Mouse (Mus musculus) hindbrain, embryonic 16.5 days (tissue): ENCODE measurements at regions not wholly inside any gene's neighbourhood (a gene's known extent, or its start where the extent isn't known, plus 50 kb on each side); places are given as distances from the start of the nearest gene placed in this dataset.

Source experiments
- ATAC-seq: fragments of 200-750 bp; cut with Nextera tagmentation; 2 replicates; pipeline ENCODE4 v1.8.0; 2017; ENCODE audit warnings: moderate TSS enrichment, moderate library complexity
- H3K27ac ChIP-seq: fragments of 300-500 bp; sonication (generic); 2 replicates; pipeline ENCODE4 v1.5.1; 2014; ENCODE audit warnings: low read depth, mild to moderate bottlenecking, control low read depth, low read length, moderate library complexity
- H3K27me3 ChIP-seq: fragments of 300-500 bp; sonication (generic); replicated peaks from 2 replicates; pipeline ENCODE4 v1.6.1; 2014; ENCODE audit warnings: low read length; ENCODE audit not compliant: control insufficient read depth, insufficient read depth
- H3K36me3 ChIP-seq: fragments of 300-500 bp; sonication (generic); 2 replicates; pipeline ENCODE4 v1.6.1; 2014; ENCODE audit warnings: mild to moderate bottlenecking, low read length, moderate library complexity, mixed read lengths; ENCODE audit not compliant: control insufficient read depth, insufficient read depth
- H3K4me1 ChIP-seq: fragments of 300-500 bp; sonication (generic); 2 replicates; pipeline ENCODE4 v1.6.1; 2014; ENCODE audit warnings: low read depth, low read length; ENCODE audit not compliant: control insufficient read depth, insufficient read depth
- H3K4me2 ChIP-seq: fragments of 300-500 bp; sonication (generic); 2 replicates; pipeline ENCODE4 v1.6.1; 2014; ENCODE audit warnings: mild to moderate bottlenecking, low read length, control low read depth, moderate library complexity
- H3K4me3 ChIP-seq: fragments of 300-500 bp; sonication (generic); 2 replicates; pipeline ENCODE4 v1.5.1; 2014; ENCODE audit warnings: mild to moderate bottlenecking, low read length, control low read depth, moderate library complexity
- H3K9ac ChIP-seq: fragments of 300-500 bp; sonication (generic); 2 replicates; pipeline ENCODE4 v1.6.1; 2014; ENCODE audit warnings: low read depth, mild to moderate bottlenecking, control low read depth, low read length, moderate library complexity
- H3K9me3 ChIP-seq: fragments of 300-500 bp; sonication (generic); 2 replicates; pipeline ENCODE4 v1.6.1; 2014; ENCODE audit warnings: mild to moderate bottlenecking, low read length, moderate library complexity; ENCODE audit not compliant: control insufficient read depth
- WGBS: fragments of 180-500 bp; shearing (Covaris S2); extraction: QIAGEN DNeasy Blood & Tissue Kit; methylation state at CpG from one replicate; pipeline ENCODE4 v1.1.7; 2014; 5-methylcytosine and 5-hydroxymethylcytosine counted together

- no peak overlapping the region for H3K9ac ChIP-seq
- H3K36me3 ChIP-seq, result no peaks in the 10 kb centered on the region
- WGBS, result 77% methylated on average over 4 of the region's 4 CpGs
- H3K4me2 ChIP-seq, result no peak overlapping the region
- ATAC-seq, result no peak
- no peak overlapping the region for H3K4me3 ChIP-seq
- H3K4me1 ChIP-seq, result no peaks in the 10 kb centered on the region; the same call in 1 of the 2 replicates
- H3K27me3 ChIP-seq, result no peaks in the 10 kb centered on the region
- H3K27ac ChIP-seq, result no peak overlapping the region
- no peaks in the 10 kb centered on the region for H3K9me3 ChIP-seq
These were observed 408.0 kb downstream of the Prr30 start for GRCm38 (mm10) chr14:100792094-100792493.

GRCm38 (mm10) chr14:100781882-100782281 lies 418.2 kb downstream of the Prr30 start:
- Histone ChIP-seq H3K4me3 (no peak overlapping the region), H3K4me2 (no peak overlapping the region), H3K4me1 (no peaks in the 10 kb centered on the region), H3K9me3 (no peaks in the 10 kb centered on the region), H3K27ac (no peak overlapping the region), H3K9ac (no peak overlapping the region), H3K27me3 (no peaks in the 10 kb centered on the region), H3K36me3 (no peaks in the 10 kb centered on the region)
- no peak for ATAC-seq
- 70% methylated on average over 3 of the region's 3 CpGs for WGBS

- H3K9ac ChIP-seq, result no peak overlapping the region
- H3K4me1 ChIP-seq, result peaks cover 13% of the 10 kb centered on the region
- H3K4me2 ChIP-seq, result no peak overlapping the region
- WGBS, result 36% methylated on average over 2 of the region's 2 CpGs
- no peak overlapping the region for H3K4me3 ChIP-seq
- no peaks in the 10 kb centered on the region for H3K9me3 ChIP-seq
- H3K27ac ChIP-seq, result no peak overlapping the region
- no peaks in the 10 kb centered on the region for H3K27me3 ChIP-seq
- H3K36me3 ChIP-seq, result no peaks in the 10 kb centered on the region
- ATAC-seq, result no peak
These were observed 446.2 kb downstream of the Prr30 start for GRCm38 (mm10) chr14:100753951-100754350.

- peaks cover 13% of the 10 kb centered on the region for H3K4me1 ChIP-seq
- H3K4me2 ChIP-seq, result no peak overlapping the region
- no peak for ATAC-seq
- WGBS, result 89% methylated on average over 10 of the region's 10 CpGs
- H3K36me3 ChIP-seq, result no peaks in the 10 kb centered on the region
- H3K27me3 ChIP-seq, result no peaks in the 10 kb centered on the region
- no peak overlapping the region for H3K9ac ChIP-seq
- no peak overlapping the region for H3K27ac ChIP-seq
- no peak overlapping the region for H3K4me3 ChIP-seq
- H3K9me3 ChIP-seq, result no peaks in the 10 kb centered on the region
These were observed 447.4 kb downstream of the Prr30 start for GRCm38 (mm10) chr14:100752746-100753145.

- Histone ChIP-seq H3K27ac (peak overlapping the region; percentile 68), H3K4me2 (peak overlapping the region; percentile 48), H3K36me3 (no peaks in the 10 kb centered on the region), H3K4me1 (peaks cover 13% of the 10 kb centered on the region), H3K27me3 (no peaks in the 10 kb centered on the region), H3K4me3 (peak overlapping the region; percentile 38), H3K9ac (peak overlapping the region; percentile 57), H3K9me3 (no peaks in the 10 kb centered on the region)
- 7% methylated on average over 19 of the region's 19 CpGs for WGBS
- ATAC-seq, result peak; percentile 99
These were observed 450.2 kb downstream of the Prr30 start for GRCm38 (mm10) chr14:100749737-100750541.

- no peaks in the 10 kb centered on the region for H3K27me3 ChIP-seq
- H3K36me3 ChIP-seq, result no peaks in the 10 kb centered on the region
- 57% methylated on average over 4 of the region's 4 CpGs for WGBS
- no peaks in the 10 kb centered on the region for H3K9me3 ChIP-seq
- no peak for ATAC-seq
- H3K4me2 ChIP-seq, result no peak overlapping the region
- H3K4me1 ChIP-seq, result no peaks in the 10 kb centered on the region
- no peak overlapping the region for H3K4me3 ChIP-seq
- H3K9ac ChIP-seq, result no peak overlapping the region
- H3K27ac ChIP-seq, result no peak overlapping the region
These were observed 450.8 kb upstream of the Klf12 start for GRCm38 (mm10) chr14:100735276-100735675.

GRCm38 (mm10) chr14:100728433-100728832 lies 444.0 kb upstream of the Klf12 start:
- Histone ChIP-seq H3K27ac (no peak overlapping the region), H3K9ac (no peak overlapping the region), H3K4me1 (no peaks in the 10 kb centered on the region), H3K4me2 (no peak overlapping the region), H3K4me3 (no peak overlapping the region), H3K27me3 (no peaks in the 10 kb centered on the region), H3K9me3 (no peaks in the 10 kb centered on the region), H3K36me3 (no peaks in the 10 kb centered on the region)
- ATAC-seq, result no peak
- 88% methylated on average over 4 of the region's 4 CpGs for WGBS

GRCm38 (mm10) chr14:100727701-100728100 lies 443.2 kb upstream of the Klf12 start:
- WGBS, result 71% methylated on average over 2 of the region's 2 CpGs
- H3K9me3 ChIP-seq, result no peaks in the 10 kb centered on the region
- H3K27ac ChIP-seq, result no peak overlapping the region
- no peaks in the 10 kb centered on the region for H3K4me1 ChIP-seq
- H3K4me2 ChIP-seq, result no peak overlapping the region
- H3K9ac ChIP-seq, result no peak overlapping the region
- H3K4me3 ChIP-seq, result no peak overlapping the region
- H3K36me3 ChIP-seq, result no peaks in the 10 kb centered on the region
- no peak for ATAC-seq
- H3K27me3 ChIP-seq, result no peaks in the 10 kb centered on the region

GRCm38 (mm10) chr14:100724962-100725361 lies 440.5 kb upstream of the Klf12 start:
- no peaks in the 10 kb centered on the region for H3K9me3 ChIP-seq
- ATAC-seq, result no peak
- 79% methylated on average over 8 of the region's 8 CpGs for WGBS

More at GRCm38 (mm10) chr14:100724962-100725361, 440.5 kb upstream of the Klf12 start:
- H3K27ac ChIP-seq, result no peak overlapping the region
- H3K4me2 ChIP-seq, result no peak overlapping the region
- H3K4me1 ChIP-seq, result no peaks in the 10 kb centered on the region
- H3K9ac ChIP-seq, result no peak overlapping the region
- H3K27me3 ChIP-seq, result no peaks in the 10 kb centered on the region
- H3K36me3 ChIP-seq, result no peaks in the 10 kb centered on the region
- no peak overlapping the region for H3K4me3 ChIP-seq
